Mouse (Mus musculus) megakaryocyte-erythroid progenitor cell, adult 5-6 weeks (primary cell): ENCODE data around the gene Fry. TPM values are rescaled to one million over a fixed set of nuclear protein-coding genes. Genes with fewer than 3 reads are reported as not detected.

Experiments
- total RNA-seq, 2 experiments: library from RNA; stranded (forward) in 1 of 2; stranded (reverse) in 1 of 2; fragments of 200-1000, 215-1000 nt in 1 of 2; fragments of >200 nt in 1 of 2; fragmentation: Nextera tagmentation in 1 of 2; gene quantifications; 2 replicates each; pipeline ENCODE4 v1.2.3; 2014 to 2017

The Fry gene
- total RNA-seq, 2 experiments from 2014 or later = 8.3 to 12.9 TPM

Other genes with a start within 250 kb of the Fry start
- gene Rxfp2, start 100.0 kb upstream of the Fry start, total RNA-seq (2014; fragmentation: Nextera tagmentation) = not detected in 2 replicates
- gene Rxfp2, start 100.0 kb upstream of the Fry start, total RNA-seq (2017) = not detected in 2 replicates